Mouse (Mus musculus) thymus, postnatal 36 days (tissue): Measurements from ENCODE around the gene Emid1.
"Not testable (repeated sequence)": the region's sequence is repeated elsewhere in the genome, so short reads cannot be mapped to it uniquely, and the experiment has no call there.

Experiments used
- DNase-seq, 2 experiments: peaks; one replicate each; pipeline ENCODE4 v3.0.0; 2022; ENCODE audit warnings: mixed read lengths in 2 of 2

Emid1 gene

DNA sequence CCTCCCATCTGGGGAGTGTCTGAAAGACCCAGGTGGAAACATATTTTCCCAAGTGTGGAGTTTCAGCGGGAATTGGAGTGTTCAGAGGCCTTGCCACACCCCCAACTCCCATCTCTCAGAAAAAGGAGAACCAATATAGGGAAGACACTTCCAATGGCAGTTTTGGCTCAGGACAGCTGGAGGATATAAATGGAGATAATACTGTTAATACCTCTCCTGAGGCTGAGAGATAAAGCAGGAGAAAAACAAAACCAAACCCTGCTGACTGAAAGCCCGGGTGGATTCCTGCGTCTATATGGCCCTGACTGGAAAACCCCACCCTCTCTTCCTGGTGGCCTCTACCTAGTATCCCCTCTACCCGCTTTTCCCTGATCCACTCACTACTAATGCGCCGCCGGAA lies 49.7 kb downstream of the Emid1 start:
- DNase-seq, result no peak

DNA sequence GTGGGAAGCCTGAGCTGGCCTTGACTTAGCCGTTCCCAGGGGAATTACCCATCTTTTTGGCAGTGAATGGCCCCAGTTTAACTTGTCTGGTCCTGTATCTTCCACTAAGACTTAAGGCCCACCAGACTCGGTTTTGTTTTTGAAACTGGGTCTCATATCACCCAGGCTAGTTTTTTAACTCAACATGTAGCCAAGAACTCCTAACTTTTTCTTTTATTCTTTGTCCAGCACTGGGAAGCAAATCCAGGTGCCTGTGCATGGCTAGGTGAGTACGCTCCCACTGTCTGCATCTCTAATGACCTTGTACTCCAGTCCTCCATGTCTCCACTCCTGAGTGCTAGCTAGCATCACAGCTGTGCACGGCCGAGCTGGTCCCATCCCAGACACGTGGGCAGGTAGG lies 50.4 kb downstream of the Emid1 start:
- DNase-seq, result no peak

DNA sequence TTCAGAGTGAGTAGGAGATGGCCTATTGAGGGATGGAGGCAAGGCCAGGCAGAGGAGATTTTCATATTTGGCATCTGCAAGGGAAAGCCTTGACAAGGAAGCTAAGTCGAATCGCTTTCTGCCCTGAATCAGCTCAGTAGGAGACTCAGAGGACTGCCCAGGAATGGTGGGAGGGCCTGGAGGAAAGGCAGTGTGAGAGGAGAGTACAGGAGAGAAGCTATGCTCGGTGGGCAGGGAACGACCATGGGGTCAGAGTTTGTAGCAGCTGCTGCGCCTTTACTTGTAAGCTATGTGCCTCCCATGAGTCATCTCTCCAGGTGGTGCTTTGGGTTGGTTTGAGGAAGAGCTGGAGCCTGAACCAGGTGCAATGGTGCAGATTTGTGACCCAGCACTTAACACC lies 51.3 kb downstream of the Emid1 start:
- no peak for DNase-seq

DNA sequence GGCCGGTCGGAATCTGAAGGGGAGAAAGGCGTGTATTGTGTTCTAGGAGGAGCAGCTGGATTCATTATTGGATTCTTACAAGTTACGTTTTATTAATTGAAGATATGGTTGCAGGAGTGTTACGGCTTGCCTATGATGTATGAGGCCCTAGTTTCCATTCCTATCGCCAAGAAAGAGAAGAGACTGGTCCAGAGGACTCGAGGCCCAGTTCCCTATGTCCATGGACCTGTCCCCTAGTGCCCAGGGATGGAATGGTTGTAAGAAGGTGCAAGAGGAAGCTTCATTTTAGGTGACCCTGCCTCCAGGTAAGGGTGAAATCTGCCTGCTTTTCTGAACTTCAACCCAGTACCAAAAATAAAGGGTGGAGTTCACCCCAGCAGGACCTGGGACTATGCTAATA lies 51.8 kb downstream of the Emid1 start:
- no peak for DNase-seq

DNA sequence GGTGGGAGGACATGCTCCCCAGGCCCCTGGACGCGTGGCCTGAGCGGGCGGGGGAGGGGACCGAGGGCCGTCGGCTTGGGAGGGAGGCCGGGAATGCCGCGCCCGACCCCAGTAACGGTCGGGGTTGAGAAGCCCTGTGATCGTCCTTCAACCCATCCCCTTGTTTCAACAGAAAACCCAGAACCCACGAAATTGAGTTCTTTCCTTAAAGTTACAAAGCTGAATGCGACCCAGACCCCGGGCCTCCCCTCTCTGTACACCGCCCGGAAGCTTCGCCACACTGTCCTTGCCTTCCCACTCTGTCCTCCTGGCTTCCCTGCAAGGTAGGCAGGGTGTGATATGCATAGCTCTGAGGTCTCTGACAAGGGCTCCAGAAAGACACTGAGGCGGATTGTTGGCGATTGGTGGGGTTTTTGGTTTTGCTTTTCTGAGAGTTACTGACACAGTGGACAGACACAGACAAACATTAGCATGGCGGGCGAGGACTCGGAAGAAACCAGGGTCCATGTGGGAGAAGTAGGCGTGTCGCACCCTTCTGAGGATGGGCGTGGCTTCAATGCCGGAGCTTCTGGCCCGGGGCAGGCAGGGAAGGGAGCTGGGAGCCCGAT lies 52.4 kb downstream of the Emid1 start:
- peak; percentile 74 to 80 for DNase-seq

DNA sequence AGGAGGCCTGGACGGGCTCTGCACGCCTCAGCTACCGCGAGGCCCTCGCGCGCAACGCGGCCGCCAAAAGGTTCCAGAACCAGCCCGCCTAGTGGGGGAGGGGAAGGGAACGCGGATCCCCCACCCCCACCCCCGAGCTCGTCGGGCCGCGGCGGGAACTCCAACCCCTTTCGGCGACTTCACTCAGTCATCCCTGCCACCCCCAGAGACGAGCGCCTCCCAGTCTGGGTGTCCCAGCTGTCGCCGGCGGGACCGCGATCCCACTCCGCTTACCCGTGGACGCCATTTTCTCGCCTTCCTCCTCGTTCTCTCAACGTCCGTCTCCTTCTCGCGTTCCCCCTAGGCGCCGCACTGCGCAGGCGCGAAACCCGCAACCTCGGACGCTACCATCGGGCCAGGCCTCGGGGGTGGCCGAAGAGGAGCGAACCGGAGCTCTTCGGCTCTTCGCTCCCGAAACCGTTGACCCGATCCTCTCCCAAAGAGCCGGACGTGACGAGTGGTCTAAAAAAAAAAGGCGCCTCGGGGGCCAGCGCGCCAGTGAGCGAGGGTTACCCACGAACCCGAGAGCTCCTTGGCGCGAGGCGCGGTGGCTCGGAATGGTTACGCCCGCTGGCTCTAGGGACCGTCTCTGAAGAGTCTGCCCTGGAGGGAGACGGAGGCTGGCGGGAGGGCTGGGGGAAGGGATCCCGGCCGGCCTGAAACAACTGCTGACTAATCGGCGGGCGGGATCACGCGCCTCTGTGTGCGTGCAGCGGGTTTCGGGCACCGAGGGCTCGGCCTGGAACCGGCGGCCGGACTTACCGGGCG lies 53.1 kb downstream of the Emid1 start, which contains the start of the genes Rhbdd3 and Ewsr1:
Gene Rhbdd3, plus strand, starts transcription at position 191 of the 807 bp plus-strand sequence.
Gene Ewsr1, minus strand, starts transcription at position 531 of the 807 bp plus-strand sequence.
- peak; percentile 97 to 99 for DNase-seq

DNA sequence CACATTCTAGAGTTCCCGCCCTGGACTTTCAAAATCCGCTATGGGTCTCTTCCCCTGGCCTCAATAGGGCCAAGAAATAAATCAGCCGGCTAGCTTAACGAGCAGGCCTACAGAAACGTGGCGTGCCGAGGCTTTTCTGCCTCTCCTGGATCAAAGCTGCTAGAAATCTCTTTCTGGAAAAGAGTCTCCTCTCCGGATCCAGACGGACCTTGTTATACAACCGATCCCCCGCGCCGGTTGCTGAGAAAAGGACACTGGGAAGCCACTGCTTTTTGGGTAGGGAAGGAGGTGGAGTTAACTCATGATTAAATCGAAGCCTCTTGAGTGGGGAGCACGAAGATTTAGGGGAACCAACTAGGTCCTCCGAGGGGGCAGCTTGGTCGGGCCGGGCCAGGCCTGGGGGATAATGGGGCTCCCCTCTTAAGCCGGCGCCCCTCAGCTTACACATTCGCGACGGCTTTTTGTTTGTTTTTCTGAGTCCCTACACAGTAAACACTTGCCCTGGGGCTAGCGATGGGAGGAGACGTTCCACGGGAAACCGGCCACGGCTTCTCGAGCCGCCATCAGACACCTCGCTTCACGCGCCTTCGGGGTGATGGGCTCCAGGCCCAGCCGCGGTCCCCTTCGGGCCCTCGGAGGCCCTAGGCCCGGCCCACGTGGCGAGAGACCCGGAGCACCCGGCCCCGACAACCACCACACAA lies 53.9 kb downstream of the Emid1 start:
- DNase-seq, result peak in 1 of 2 experiments; percentile 38

DNA sequence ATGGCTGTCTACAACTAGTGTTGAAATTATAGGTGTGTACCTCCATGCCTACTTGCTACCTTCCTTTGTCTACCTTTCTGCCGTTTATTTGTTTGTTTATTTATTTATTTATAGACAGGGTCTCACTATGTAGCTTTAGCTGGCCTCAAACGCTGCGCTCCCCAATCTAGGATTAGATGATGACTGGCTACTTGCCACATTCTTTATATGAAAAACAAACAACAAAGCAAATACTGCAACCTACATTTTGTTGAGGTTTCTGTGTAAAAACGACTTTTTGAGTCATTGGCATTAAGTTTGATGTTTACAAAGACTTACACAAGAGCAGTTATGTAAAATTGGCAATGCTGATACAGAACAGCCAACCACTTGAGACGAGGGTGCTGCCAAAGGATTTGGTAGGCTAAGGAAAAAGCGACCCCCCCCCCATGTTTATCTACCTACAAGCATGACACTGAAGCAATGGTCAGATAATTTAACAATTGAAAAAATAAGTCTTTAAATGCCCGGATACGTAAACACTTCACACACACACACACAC lies 55.5 kb downstream of the Emid1 start:
- DNase-seq, result no peak

DNA sequence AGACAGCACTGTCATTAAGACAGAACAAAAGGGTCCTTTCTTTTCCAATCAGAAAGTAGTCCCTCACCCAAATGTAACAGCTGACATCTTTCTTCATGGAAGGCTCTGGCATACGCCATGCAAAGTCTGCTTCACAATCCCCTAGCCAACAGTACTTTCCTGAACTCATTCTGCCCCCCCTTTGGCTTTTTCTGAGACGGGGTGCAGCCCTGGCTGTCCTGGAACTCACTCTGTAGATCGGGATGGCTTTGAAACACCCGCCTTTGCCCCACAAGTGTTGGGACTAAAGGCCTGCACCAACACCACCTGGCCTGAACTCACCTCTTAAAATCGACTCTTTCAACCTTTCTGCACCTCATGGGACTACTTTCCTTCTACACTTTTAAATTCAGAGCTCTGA lies 56.2 kb downstream of the Emid1 start:
- no peak for DNase-seq

DNA sequence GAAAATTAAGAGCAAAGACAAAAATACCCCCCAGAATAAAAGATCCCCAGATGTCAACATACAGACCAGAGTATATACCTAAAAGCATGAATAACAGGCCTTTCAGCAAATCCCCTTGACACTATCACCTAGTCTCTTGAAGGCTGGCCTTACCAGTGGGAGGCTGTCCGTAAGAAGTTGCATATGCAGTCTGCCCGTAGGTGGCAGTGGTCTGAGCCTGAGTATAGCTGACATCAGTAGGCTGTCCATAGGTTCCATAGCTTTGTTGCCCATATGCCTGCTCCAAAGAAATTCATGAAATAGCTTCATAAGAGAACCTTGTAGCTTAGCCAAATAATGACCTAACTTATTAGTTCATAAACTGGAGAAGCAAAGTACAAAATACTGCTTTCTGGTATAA lies 60.4 kb downstream of the Emid1 start:
- no peak for DNase-seq

DNA sequence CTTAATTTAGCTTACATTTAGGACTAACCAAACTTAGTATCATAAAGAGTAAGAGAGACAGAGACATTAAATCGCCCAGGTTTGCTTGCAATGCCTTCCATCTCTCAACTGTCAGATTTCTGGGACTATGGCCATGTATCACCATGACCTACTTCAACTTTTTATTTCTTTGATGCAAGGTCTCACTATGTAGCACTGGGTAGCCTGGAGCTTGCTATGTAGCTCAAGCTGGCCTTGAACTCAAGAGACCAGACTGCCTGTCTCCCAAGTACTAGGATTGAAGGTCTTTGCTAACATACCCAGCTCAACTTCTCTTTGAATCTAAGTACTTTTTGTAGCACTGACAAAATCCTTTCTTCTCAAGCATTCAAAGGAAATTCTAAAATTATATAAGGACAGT lies 62.9 kb downstream of the Emid1 start:
- DNase-seq, result no peak

DNA sequence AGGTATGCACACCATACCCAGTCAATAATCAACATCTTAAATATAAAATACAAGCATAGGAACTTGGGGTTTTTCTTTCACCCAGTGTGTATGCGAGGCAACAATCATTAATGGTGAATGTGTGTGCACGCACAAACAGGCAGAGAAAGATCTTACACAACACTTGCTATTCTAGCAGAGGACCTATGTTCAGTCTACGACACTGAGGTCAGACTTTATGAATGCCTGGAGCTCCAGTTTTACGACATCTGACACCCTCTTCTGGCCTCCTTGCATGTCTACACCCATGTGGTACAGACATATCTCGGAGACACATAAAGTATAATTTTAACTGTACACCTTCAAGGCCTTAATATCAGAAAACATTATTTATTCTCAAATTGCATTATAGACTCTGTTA lies 75.2 kb downstream of the Emid1 start:
- not testable (repeated sequence) for DNase-seq

DNA sequence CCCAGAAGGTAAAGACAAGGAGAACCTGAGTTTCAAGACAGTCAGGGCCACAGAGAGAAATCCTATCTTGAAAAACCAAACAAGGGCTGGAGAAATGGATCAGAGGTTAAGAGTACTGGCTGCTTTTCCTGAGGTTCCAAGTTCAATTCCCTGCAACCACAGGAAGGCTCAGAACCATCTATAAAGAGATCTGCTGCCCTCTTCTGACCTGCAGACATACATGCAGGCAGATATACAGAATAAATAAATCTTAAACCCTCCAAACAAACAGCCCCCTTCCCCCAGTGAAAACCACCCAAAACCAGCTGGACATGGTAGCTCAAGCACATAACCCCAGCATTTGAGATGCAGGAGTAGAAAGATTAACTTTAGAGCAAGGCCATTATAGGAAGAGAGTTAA lies 76.3 kb downstream of the Emid1 start:
- no peak for DNase-seq

DNA sequence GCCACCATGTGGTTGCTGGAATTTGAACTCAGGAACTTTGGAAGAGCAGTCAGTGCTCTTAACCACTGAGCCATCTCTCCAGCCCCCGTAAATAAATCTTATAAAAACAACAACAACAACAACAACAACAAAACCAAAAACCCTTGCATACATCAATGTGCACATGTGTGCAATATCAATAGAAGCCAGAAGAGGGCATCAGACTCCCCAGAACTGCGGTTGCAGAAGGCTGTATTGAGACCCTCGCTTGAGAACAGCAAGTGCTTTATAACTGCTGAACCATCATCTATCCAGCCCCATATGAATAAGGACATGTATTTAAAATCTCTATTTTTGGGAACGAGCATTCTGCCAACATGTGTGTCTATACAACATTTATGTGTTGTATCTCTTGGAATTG lies 77.2 kb downstream of the Emid1 start:
- DNase-seq, result no peak

DNA sequence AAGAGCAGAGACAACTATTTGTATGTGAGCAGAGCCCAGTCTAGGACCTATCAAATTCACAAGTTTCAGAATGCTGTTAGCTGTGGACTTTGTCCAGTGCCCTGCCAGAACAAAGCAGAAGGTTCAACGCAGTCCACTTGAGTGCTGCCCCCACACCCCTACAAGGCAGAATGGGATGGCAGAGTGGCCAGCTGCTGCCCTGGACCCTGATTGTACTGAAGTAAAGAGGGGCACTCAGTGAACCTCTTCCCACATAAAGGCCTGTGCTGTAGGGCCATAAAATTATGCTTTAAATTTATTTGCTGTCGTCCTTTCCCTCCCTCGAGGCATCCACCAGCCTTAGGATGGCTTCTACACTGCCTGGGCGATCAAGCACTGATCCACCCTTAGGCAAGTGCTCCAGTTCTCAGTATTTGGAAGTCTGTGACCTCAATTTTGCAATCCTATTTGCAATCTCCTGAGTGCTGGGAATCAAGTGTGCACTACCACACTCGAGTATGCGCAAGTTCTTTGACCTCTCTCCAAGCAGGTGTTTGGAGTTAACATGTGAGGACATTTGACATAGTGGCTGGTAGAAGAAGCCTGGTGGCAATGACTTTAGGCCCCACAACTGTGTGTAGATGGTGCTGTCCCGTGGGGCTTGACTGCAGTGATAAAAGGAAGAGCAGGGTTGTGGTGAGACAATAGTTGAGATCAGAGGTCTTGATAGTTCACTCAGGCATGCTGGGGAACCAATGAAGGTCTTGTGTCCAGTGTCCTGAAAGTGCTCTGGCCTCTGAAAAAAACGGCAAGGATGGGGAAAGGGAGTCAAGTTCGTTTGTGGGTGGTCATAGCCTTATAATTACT lies 83.7 kb downstream of the Emid1 start:
- DNase-seq, result no peak

DNA sequence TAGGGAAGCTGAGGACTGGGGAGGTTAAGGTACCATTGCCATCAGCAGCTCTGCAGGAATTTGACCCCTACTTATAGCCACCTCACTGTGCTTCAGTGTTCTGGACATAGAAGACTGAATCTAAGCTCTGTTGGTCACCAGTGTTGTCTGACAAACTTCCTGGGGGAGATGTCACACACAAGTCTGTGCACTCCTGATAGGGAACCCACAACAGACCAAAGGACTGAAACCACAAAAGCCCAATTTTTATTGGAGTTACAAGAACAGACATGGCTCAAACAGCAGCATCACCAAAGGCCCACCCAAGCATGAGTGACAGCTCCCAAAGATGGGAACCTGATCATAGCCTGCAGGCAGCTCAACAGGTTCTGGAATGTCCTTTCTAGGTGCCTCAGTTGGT lies 85.0 kb downstream of the Emid1 start:
- DNase-seq, result no peak

DNA sequence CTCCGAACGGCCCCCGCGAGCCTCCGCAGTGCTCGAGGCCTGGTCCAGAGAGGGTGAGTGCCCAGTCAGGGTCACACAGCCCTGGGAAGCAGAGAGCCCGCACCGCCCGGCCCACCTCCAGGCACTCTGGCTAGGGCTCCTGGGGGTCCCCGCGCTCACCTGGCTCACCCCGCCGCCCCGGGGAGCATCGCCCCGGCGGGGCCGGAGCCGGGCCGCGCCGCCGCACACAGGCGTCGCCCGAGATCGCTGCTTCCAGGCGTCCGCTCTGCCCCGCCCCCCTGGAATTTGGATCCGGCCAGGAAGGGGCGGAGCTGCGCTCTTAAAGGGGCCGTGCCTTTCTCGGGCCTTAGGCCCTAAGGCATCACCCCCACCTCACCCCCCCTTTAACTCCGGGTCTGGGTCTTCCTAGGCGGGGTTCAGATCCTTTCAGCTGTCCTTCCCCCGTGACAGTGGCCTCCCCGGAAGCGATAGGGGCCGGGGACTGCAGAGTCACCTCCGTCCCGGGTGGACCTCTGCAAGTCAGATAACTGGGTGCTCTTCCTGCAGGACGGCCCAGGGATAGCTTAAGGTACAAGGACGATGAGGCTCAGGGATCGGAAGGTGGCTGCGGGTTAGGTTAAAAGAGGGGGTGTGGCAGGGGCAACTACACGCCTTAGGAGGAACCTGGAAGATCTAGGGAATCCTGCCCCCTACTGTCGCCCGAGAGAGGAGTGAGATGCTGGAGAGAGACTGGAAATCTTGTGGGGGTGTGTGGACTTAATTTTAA lies 86.8 kb downstream of the Emid1 start, which contains the start of gene Gas2l1:
Gene Gas2l1, minus strand, starts transcription at position 272 of the 766 bp plus-strand sequence.
- DNase-seq, result peak; percentile 47 to 67

DNA sequence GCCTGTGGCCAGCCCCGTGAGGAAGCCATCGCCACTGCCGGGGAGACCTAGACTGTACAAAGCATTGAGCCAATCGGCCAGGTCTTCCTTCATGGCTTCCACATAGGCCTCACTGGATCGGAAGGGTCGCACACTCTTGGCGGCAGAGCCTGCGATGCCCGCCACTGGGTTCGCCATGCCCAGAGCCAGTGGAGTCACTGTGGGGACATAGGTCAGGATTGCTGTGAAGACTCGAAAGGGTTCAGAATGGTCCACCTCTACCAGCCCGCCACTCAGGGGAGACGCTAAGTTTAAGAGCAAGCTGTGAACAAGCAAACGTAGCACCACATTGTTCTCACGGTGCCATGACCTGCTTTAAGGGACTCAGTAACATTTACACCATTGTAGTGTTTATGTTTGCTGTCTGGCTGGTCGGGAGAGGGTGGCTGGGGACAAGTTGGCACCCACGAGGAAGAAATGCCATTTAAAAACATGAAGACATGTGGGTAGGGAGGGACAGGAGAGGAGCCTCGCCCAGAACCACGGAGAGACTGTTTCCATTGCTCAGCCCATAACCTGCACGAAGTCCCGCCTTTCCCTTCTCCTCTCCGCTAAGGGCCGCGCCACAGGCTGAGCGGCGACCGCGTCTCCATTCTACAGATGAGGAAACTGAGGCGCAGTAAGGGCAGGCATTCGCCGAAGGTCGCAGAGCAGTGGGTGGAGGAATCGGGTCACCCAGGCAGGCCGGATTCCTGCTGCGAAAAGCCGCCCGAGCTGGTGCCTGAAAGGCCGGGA lies 87.6 kb downstream of the Emid1 start:
- DNase-seq, result no peak

DNA sequence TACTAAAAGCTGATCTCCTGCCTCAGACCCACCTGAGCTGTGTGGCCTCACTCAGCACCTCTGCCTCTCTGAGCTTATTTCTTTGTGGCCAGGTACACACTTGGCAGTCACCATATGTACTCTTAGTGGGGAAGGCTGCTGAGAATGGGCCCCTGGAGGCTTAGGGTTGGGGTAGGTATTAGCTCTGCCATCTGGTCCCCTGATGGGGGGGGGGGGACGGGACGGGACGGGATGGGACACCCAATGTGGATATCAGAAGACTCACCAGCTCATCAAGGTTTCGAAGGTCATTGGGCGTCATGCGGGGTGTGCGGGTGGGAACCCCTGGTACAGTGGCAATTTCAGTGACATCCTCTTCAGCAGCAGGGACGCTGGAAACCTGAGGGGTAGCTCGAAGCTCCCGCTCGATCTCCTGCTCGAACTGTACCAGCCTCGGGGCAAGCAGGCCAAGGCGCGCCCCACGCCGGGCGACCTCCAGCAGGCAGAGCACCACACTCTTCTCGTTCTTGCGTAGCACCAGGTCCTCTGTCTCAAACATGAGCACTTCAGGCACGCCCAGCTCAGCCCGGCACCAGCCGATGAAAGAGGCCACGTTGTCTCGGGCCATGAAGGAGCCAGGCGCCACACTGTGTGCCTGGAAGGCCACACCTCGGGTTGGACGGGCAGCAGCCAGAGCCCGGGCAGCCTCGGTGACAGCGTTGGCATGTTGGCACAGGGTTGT lies 88.3 kb downstream of the Emid1 start:
- DNase-seq, result no peak

DNA sequence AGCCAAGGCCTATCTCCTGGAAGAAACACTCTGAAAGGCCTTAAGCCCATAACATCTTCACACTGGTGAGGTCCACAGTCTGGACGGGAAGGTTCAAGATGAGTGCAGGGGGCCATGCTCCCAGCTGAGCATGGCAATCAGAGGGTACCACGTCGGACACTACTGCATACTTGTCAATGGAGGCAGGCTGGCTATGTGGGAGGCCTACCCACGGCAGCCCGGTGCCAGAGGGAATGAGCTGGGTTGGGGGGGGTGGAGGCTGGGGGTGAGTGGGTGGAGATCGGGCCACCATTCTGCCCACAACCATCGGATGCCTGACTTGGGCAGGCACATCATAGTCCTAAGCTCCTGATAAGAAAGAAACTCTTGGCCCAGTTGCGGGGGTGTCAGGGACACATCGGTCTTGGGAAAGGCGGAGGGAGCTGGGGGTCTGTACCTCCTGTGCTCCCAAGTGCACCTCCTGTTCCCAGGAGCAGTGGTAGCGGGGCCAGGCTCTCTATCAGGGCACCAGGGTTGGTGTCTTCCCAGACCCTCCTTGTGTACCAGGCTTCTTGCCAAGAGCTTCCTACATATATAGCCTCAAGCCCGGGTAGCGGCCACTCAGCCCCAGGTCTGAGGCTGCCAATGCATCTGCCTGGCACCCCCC lies 89.1 kb downstream of the Emid1 start:
- no peak for DNase-seq
